Mouse (Mus musculus) stomach, embryonic 14.5 days (tissue): ENCODE measurements at regions not wholly inside any gene's neighbourhood (a gene's known extent, or its start where the extent isn't known, plus 50 kb on each side); places are given as distances from the start of the nearest gene placed in this dataset.

Source experiments
- ATAC-seq: fragments of 200-750 bp; cut with Nextera tagmentation; 2 replicates; pipeline ENCODE4 v1.8.0; 2017; ENCODE audit warnings: low read depth, moderate TSS enrichment; ENCODE audit not compliant: insufficient number of reproducible peaks, insufficient read depth, low FRiP score
- H3K27ac ChIP-seq: fragments of 300-500 bp; sonication (generic); 2 replicates; pipeline ENCODE4 v1.5.1; 2014; ENCODE audit warnings: mild to moderate bottlenecking, low read length, moderate library complexity, mixed read lengths
- H3K27me3 ChIP-seq: fragments of 300-500 bp; sonication (generic); 2 replicates; pipeline ENCODE4 v1.6.1; 2014; ENCODE audit warnings: low read length, control low read depth, mixed read lengths; ENCODE audit not compliant: control insufficient read depth, insufficient read depth
- H3K36me3 ChIP-seq: fragments of 300-500 bp; sonication (generic); 2 replicates; pipeline ENCODE4 v1.6.1; 2014; ENCODE audit warnings: mild to moderate bottlenecking, control low read depth, low read length, moderate library complexity, mixed read lengths; ENCODE audit not compliant: control insufficient read depth, insufficient read depth
- H3K4me1 ChIP-seq: fragments of 300-500 bp; sonication (generic); 2 replicates; pipeline ENCODE4 v1.6.1; 2014; ENCODE audit warnings: low read length, control low read depth, mixed read lengths; ENCODE audit not compliant: control insufficient read depth, insufficient read depth
- H3K4me2 ChIP-seq: fragments of 300-500 bp; sonication (generic); replicated peaks from 2 replicates; pipeline ENCODE4 v1.6.1; 2014; ENCODE audit warnings: low read depth, low read length, control low read depth
- H3K4me3 ChIP-seq: fragments of 300-500 bp; sonication (generic); 2 replicates; pipeline ENCODE4 v1.5.1; 2014; ENCODE audit warnings: low read depth, low read length, control low read depth
- H3K9ac ChIP-seq: fragments of 300-500 bp; sonication (generic); replicated peaks from 2 replicates; pipeline ENCODE4 v1.6.1; 2014; ENCODE audit warnings: low read depth, mild to moderate bottlenecking, control low read depth, low read length, moderate library complexity, mixed read lengths
- H3K9me3 ChIP-seq: fragments of 300-500 bp; sonication (generic); 2 replicates; pipeline ENCODE4 v1.6.1; 2016; ENCODE audit warnings: low read depth, low read length, control low read depth; ENCODE audit not compliant: control insufficient read depth
- WGBS: fragments of 180-500 bp; shearing (Covaris S2); extraction: QIAGEN DNeasy Blood & Tissue Kit; methylation state at CpG from one replicate; pipeline ENCODE4 v1.1.7; 2014; 5-methylcytosine and 5-hydroxymethylcytosine counted together

- 66% methylated on average over 6 of the region's 6 CpGs for WGBS
- Histone ChIP-seq H3K9ac (no peak overlapping the region), H3K27me3 (no peaks in the 10 kb centered on the region), H3K4me3 (no peak overlapping the region), H3K27ac (no peak overlapping the region), H3K4me1 (no peaks in the 10 kb centered on the region), H3K9me3 (no peaks in the 10 kb centered on the region), H3K4me2 (no peak overlapping the region), H3K36me3 (no peaks in the 10 kb centered on the region)
- ATAC-seq: no peak
Measured at GRCm38 (mm10) chr12:47020810-47021348, 202.2 kb upstream of the Nova1 start.

- H3K9me3 ChIP-seq: no peaks in the 10 kb centered on the region
- no peak for ATAC-seq
- 71% methylated on average over 1 of the region's 1 CpGs for WGBS
- no peaks in the 10 kb centered on the region for H3K27me3 ChIP-seq
- H3K9ac ChIP-seq: no peak overlapping the region
- no peak overlapping the region for H3K4me3 ChIP-seq
- no peaks in the 10 kb centered on the region for H3K36me3 ChIP-seq
- no peak overlapping the region for H3K4me2 ChIP-seq
- no peaks in the 10 kb centered on the region for H3K4me1 ChIP-seq
- no peak overlapping the region for H3K27ac ChIP-seq
Measured at GRCm38 (mm10) chr12:46992343-46992742, 173.6 kb upstream of the Nova1 start.

- H3K4me3 ChIP-seq: no peak overlapping the region
- ATAC-seq: no peak
- WGBS: 74% methylated on average over 2 of the region's 2 CpGs
Measured at GRCm38 (mm10) chr12:46988972-46989371, 170.2 kb upstream of the Nova1 start.

GRCm38 (mm10) chr12:46950223-46950779 lies 131.6 kb upstream of the Nova1 start:
- no peak for ATAC-seq
- Histone ChIP-seq H3K27ac (no peak overlapping the region), H3K4me2 (no peak overlapping the region), H3K9me3 (no peaks in the 10 kb centered on the region), H3K4me3 (no peak overlapping the region), H3K9ac (no peak overlapping the region), H3K4me1 (no peaks in the 10 kb centered on the region), H3K27me3 (no peaks in the 10 kb centered on the region), H3K36me3 (no peaks in the 10 kb centered on the region)
- 80% methylated on average over 3 of the region's 3 CpGs for WGBS

More at GRCm38 (mm10) chr12:46988972-46989371, 170.2 kb upstream of the Nova1 start:
- Histone ChIP-seq H3K36me3 (no peaks in the 10 kb centered on the region), H3K27ac (no peak overlapping the region), H3K4me2 (no peak overlapping the region), H3K9me3 (no peaks in the 10 kb centered on the region), H3K9ac (no peak overlapping the region), H3K4me1 (no peaks in the 10 kb centered on the region), H3K27me3 (no peaks in the 10 kb centered on the region)

GRCm38 (mm10) chr12:46945707-46946106 lies 127.0 kb upstream of the Nova1 start:
- H3K27me3 ChIP-seq: no peaks in the 10 kb centered on the region
- H3K9ac ChIP-seq: no peak overlapping the region
- no peaks in the 10 kb centered on the region for H3K4me1 ChIP-seq
- no peak for ATAC-seq
- no peak overlapping the region for H3K4me3 ChIP-seq
- no peaks in the 10 kb centered on the region for H3K36me3 ChIP-seq
- H3K4me2 ChIP-seq: no peak overlapping the region
- H3K9me3 ChIP-seq: no peaks in the 10 kb centered on the region
- no peak overlapping the region for H3K27ac ChIP-seq

- Histone ChIP-seq H3K27me3 (no peaks in the 10 kb centered on the region), H3K4me3 (no peak overlapping the region), H3K9ac (no peak overlapping the region), H3K4me2 (no peak overlapping the region), H3K9me3 (no peaks in the 10 kb centered on the region), H3K36me3 (no peaks in the 10 kb centered on the region), H3K27ac (no peak overlapping the region), H3K4me1 (no peaks in the 10 kb centered on the region)
- ATAC-seq: no peak
Measured at GRCm38 (mm10) chr12:46931086-46931485, 112.4 kb upstream of the Nova1 start.

- Histone ChIP-seq H3K9ac (no peak overlapping the region), H3K27me3 (no peaks in the 10 kb centered on the region), H3K4me2 (no peak overlapping the region), H3K36me3 (no peaks in the 10 kb centered on the region), H3K9me3 (no peaks in the 10 kb centered on the region), H3K27ac (no peak overlapping the region), H3K4me3 (no peak overlapping the region), H3K4me1 (no peaks in the 10 kb centered on the region)
- ATAC-seq: no peak
- WGBS: 66% methylated on average over 4 of the region's 4 CpGs
Measured at GRCm38 (mm10) chr12:46917286-46917685, 98.6 kb upstream of the Nova1 start.

GRCm38 (mm10) chr12:46878164-46878563 lies 59.4 kb upstream of the Nova1 start:
- H3K4me2 ChIP-seq: no peak overlapping the region
- WGBS: 96% methylated on average over 3 of the region's 3 CpGs

GRCm38 (mm10) chr12:46870130-46870529 lies 51.4 kb upstream of the Nova1 start:
- Histone ChIP-seq H3K4me2 (no peak overlapping the region), H3K9me3 (no peaks in the 10 kb centered on the region), H3K4me3 (no peak overlapping the region), H3K36me3 (no peaks in the 10 kb centered on the region), H3K9ac (no peak overlapping the region), H3K27me3 (no peaks in the 10 kb centered on the region), H3K27ac (no peak overlapping the region), H3K4me1 (no peaks in the 10 kb centered on the region)
- 36% methylated on average over 2 of the region's 2 CpGs for WGBS
- no peak for ATAC-seq

More at GRCm38 (mm10) chr12:46878164-46878563, 59.4 kb upstream of the Nova1 start:
- Histone ChIP-seq H3K27me3 (no peaks in the 10 kb centered on the region), H3K4me1 (no peaks in the 10 kb centered on the region), H3K36me3 (no peaks in the 10 kb centered on the region), H3K4me3 (no peak overlapping the region), H3K9me3 (no peaks in the 10 kb centered on the region), H3K27ac (no peak overlapping the region), H3K9ac (no peak overlapping the region)
- no peak for ATAC-seq
